In genomic region chr3:133165130-133165529, GRCm38 (mm10) we compare ENCODE assay signal across 15 mouse cellular contexts.
DNase-seq lines count a peak whose midpoint lies in the region; ATAC-seq and TF ChIP-seq lines count a peak whose summit lies in the region.
"Had no signal": no experiment of that assay in that cellular context is flagged by ENCODE, and none has a peak within 500 bp of the region (broad histone marks: within the 10 kb centered on the region; RNA-seq: fewer than 3 reads in every experiment).

No protein-coding gene starts in this region.

- no peak overlapping the region for H3K4me2 ChIP-seq in hindbrain, postnatal 0 days (ENCODE audit: low read depth, low read length)
- H3K4me2 ChIP-seq: heart, embryonic 11.5 days; intestine, embryonic 15.5 days; midbrain, embryonic 13.5 days; neural tube, embryonic 12.5 days had no signal

- H3K27me3 ChIP-seq in hindbrain, postnatal 0 days (ENCODE audit: insufficient read depth, low read length), result no peaks in the 10 kb centered on the region
- H3K27me3 ChIP-seq: intestine, embryonic 15.5 days; midbrain, embryonic 13.5 days; neural tube, embryonic 12.5 days had no signal

- no peak for ATAC-seq in hindbrain, postnatal 0 days
- ATAC-seq: intestine, embryonic 15.5 days; midbrain, embryonic 13.5 days had no signal

- no peak for TF ChIP-seq CTCF in hindbrain, postnatal 0 days (IDR thresholded peaks at IDR 0.05; ENCODE audit: low read depth)

- no peaks in the 10 kb centered on the region for H3K4me1 ChIP-seq in hindbrain, postnatal 0 days (ENCODE audit: insufficient read depth, low read length)
- H3K4me1 ChIP-seq: intestine, embryonic 15.5 days; neural tube, embryonic 12.5 days had no signal

- no peak overlapping the region for H3K4me3 ChIP-seq in hindbrain, postnatal 0 days (ENCODE audit: low read length)
- H3K4me3 ChIP-seq: intestine, embryonic 15.5 days; midbrain, embryonic 13.5 days; neural tube, embryonic 12.5 days had no signal

- no peak overlapping the region for H3K27ac ChIP-seq in hindbrain, postnatal 0 days
- H3K27ac ChIP-seq: intestine, embryonic 15.5 days; midbrain, embryonic 13.5 days; neural tube, embryonic 12.5 days had no signal

- no peak overlapping the region for H3K9ac ChIP-seq in hindbrain, postnatal 0 days (replicated peaks; ENCODE audit: low read length)
- H3K9ac ChIP-seq: intestine, embryonic 15.5 days; midbrain, embryonic 13.5 days; neural tube, embryonic 12.5 days had no signal

- no peaks in the 10 kb centered on the region for H3K9me3 ChIP-seq in hindbrain, postnatal 0 days (ENCODE audit: low read length)
- H3K9me3 ChIP-seq: intestine, embryonic 15.5 days; midbrain, embryonic 13.5 days; neural tube, embryonic 12.5 days had no signal

- peak; percentile 17 to 21 for DNase-seq in layer of hippocampus, adult 8-10 months (ENCODE audit: low spot score in 2 of 2)
- no peak for DNase-seq in layer of hippocampus, postnatal 14 days (ENCODE audit: low spot score in 2 of 2)
- DNase-seq in urinary bladder, postnatal 14 days (ENCODE audit: low spot score), result peak; percentile 10
- DNase-seq in urinary bladder, adult 18-20 months (ENCODE audit: low spot score in 2 of 2), result no peak
- peak; percentile 60 to 80 for DNase-seq in cerebellum, postnatal 36 days
- peak; percentile 65 for DNase-seq in telencephalon, adult 2 months (ENCODE audit: low read depth, low spot score)
- DNase-seq in hindbrain, postnatal 0 days (ENCODE audit: low spot score), result no peak
- DNase-seq in kidney, postnatal 25 days, result no peak
- DNase-seq: gastrocnemius, postnatal 10 days; liver; thymus, postnatal 25 days had no signal

- no peaks in the 10 kb centered on the region for H3K36me3 ChIP-seq in hindbrain, postnatal 0 days (ENCODE audit: insufficient read depth, low read length)
- H3K36me3 ChIP-seq: intestine, embryonic 15.5 days; midbrain, embryonic 13.5 days; neural tube, embryonic 12.5 days had no signal

- WGBS in hindbrain, postnatal 0 days, result 41% methylated on average over 1 of the region's 1 CpGs

Comparison
In these comparisons a context has a peak if more than half of its experiments do, and no peak if none do; other contexts are left out.
1. DNase-seq: peak in layer of hippocampus, adult 8-10 months (2 of 2), urinary bladder, postnatal 14 days (single experiment), cerebellum, postnatal 36 days (2 of 2) and telencephalon, adult 2 months (single experiment); none in layer of hippocampus, postnatal 14 days (0 of 2), urinary bladder, adult 18-20 months (0 of 2), hindbrain, postnatal 0 days (single experiment) and kidney, postnatal 25 days (0 of 2).